Mouse (Mus musculus) liver, adult 2 months (tissue): Measurements from ENCODE around the gene Atxn7. TPM values are rescaled to one million over a fixed set of nuclear protein-coding genes. Genes with fewer than 3 reads are reported as not detected.

Experiments used
- DNase-seq: peaks from one replicate; pipeline ENCODE4 v3.0.0-alpha.2; 2011; ENCODE audit warnings: low read depth, low spot score; ENCODE audit errors: extremely low read depth
- H3K27ac ChIP-seq: fragments of 200-500 bp; replicated peaks from 2 replicates; pipeline ENCODE4 v1.5.1; 2012; ENCODE audit warnings: low read depth, mild to moderate bottlenecking, control low read depth, inconsistent platforms, low read length; ENCODE audit not compliant: insufficient read depth
- H3K27me3 ChIP-seq: fragments of 200-500 bp; 2 replicates; pipeline ENCODE4 v1.6.1; 2012; ENCODE audit warnings: mild to moderate bottlenecking, moderate library complexity, low read length, inconsistent platforms; ENCODE audit not compliant: control insufficient read depth, insufficient read depth
- H3K36me3 ChIP-seq: fragments of 200-500 bp; 2 replicates; pipeline ENCODE4 v1.6.1; 2012; ENCODE audit warnings: low read length, inconsistent platforms; ENCODE audit not compliant: control insufficient read depth, insufficient read depth
- H3K4me1 ChIP-seq: fragments of 200-500 bp; 2 replicates; pipeline ENCODE4 v1.6.1; 2011; ENCODE audit warnings: low read length; ENCODE audit not compliant: control insufficient read depth, insufficient read depth
- H3K4me3 ChIP-seq: fragments of 200-500 bp; 2 replicates; pipeline ENCODE4 v1.5.1; 2011; ENCODE audit warnings: low read depth, mild to moderate bottlenecking, control low read depth, low read length, moderate library complexity; ENCODE audit not compliant: insufficient read depth
- H3K79me2 ChIP-seq: fragments of 200-500 bp; 2 replicates; pipeline ENCODE4 v1.6.1; 2012; ENCODE audit warnings: inconsistent platforms, mild to moderate bottlenecking, low read length, moderate library complexity; ENCODE audit not compliant: control insufficient read depth, insufficient read depth
- H3K9ac ChIP-seq: fragments of 200-500 bp; 2 replicates; pipeline ENCODE4 v1.6.1; 2012; ENCODE audit warnings: low read depth, mild to moderate bottlenecking, control low read depth, inconsistent platforms, low read length
- CTCF ChIP-seq: fragments of 200-500 bp; IDR thresholded peaks from 2 replicates; pipeline ENCODE4 v1.5.1; 2011; ENCODE audit warnings: low read depth, low read length, control low read depth
- POLR2A ChIP-seq: fragments of 200-500 bp; IDR thresholded peaks from 2 replicates; pipeline ENCODE4 v1.6.1; 2011; ENCODE audit warnings: low read length, control low read depth; ENCODE audit not compliant: insufficient read depth; ENCODE audit errors: extremely low read depth
- WGBS: fragments of 180-500 bp; shearing (Covaris S2); methylation state at CpG from one replicate; pipeline ENCODE4 v1.1.7; 2018; 5-methylcytosine and 5-hydroxymethylcytosine counted together
- polyA plus RNA-seq: library from polyadenylated mRNA; depleted of rRNA; stranded (reverse); fragments of >200 nt; gene quantifications from 2 replicates; pipeline ENCODE4 v1.2.3, GENCODE M21; 2012
- total RNA-seq: library from RNA; depleted of rRNA; stranded (reverse); fragments of >200 nt; gene quantifications from 2 replicates; pipeline ENCODE4 v1.2.3, GENCODE M21; 2014

Gene Atxn7
- total and polyA plus RNA-seq, 2 experiments, result 13.2 to 16.8 TPM

DNA sequence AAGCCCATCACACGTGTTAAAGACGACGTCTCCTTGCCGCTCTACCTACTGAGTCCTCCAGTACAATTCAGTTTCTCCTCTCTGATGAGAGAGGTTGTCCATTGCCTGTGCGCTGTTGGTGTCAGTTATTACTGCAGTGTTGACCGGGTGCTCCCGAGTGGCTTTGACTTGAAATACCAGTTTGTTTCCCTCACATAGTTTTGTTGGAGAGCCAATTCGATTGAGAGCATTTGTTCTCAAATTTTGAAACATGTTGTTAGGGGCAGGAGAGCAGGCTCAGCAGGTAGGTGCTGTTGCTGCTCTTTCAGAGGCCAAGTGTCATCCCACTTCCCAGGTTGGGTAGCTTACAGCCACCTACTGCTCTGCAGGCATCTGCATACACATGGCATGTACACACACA, 122.6 kb downstream of the Atxn7 start:
- H3K9ac ChIP-seq, result no peak overlapping the region
- no peak overlapping the region for H3K27ac ChIP-seq
- WGBS, result 93% methylated on average over 8 of the region's 8 CpGs
- DNase-seq, result no peak
- TF ChIP-seq CTCF, result no peak
- no peak for TF ChIP-seq POLR2A
- H3K79me2 ChIP-seq, result peaks cover 19% of the 10 kb centered on the region
- H3K4me3 ChIP-seq, result no peak overlapping the region
- 0 out of 2 replicates have a peak, but pooled peaks cover 4% of the 10 kb centered on the region for H3K4me1 ChIP-seq
- H3K27me3 ChIP-seq, result no peaks in the 10 kb centered on the region
- peaks cover 23% of the 10 kb centered on the region for H3K36me3 ChIP-seq

- no peaks in the 10 kb centered on the region for H3K27me3 ChIP-seq
- no peak overlapping the region for H3K4me3 ChIP-seq
- H3K79me2 ChIP-seq, result peaks cover 13% of the 10 kb centered on the region
- no peak for DNase-seq
- 63% methylated on average over 4 of the region's 4 CpGs for WGBS
- H3K9ac ChIP-seq, result no peak overlapping the region
- peaks cover 39% of the 10 kb centered on the region for H3K36me3 ChIP-seq
- TF ChIP-seq CTCF, result no peak
- no peak for TF ChIP-seq POLR2A
- H3K4me1 ChIP-seq, result 0 out of 2 replicates have a peak, but pooled peaks cover 2% of the 10 kb centered on the region
- no peak overlapping the region for H3K27ac ChIP-seq
Measured at GRCm38 (mm10) chr14:14086711-14087263, 125.5 kb downstream of the Atxn7 start.

DNA sequence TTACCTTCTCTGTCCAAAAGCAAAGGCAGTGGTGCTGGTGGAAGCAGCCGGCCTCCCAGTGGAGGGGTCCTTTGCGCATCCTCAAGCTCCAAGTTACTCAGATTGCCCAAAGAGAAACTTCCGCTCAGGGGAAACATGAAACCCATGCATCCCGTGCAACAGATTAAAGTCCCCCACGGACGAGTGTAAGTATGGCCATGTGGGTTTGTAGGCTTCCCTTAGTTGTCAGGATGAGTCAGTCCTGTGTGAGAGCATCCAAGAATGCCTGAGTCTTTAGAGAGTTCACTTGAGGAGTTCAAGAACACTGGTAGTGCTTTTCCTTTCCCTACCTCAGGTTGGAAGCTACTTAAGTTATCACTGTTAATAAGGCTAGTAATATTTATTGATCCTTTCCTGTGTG, 126.1 kb downstream of the Atxn7 start:
- Histone ChIP-seq H3K36me3 (peaks cover 42% of the 10 kb centered on the region), H3K79me2 (peaks cover 12% of the 10 kb centered on the region; the same call in 1 of the 2 replicates), H3K4me1 (0 out of 2 replicates have a peak, but pooled peaks cover 2% of the 10 kb centered on the region), H3K4me3 (no peak overlapping the region), H3K27ac (no peak overlapping the region), H3K9ac (no peak overlapping the region), H3K27me3 (no peaks in the 10 kb centered on the region)
- WGBS, result 90% methylated on average over 6 of the region's 6 CpGs
- no peak for TF ChIP-seq CTCF
- no peak for TF ChIP-seq POLR2A
- DNase-seq, result no peak

DNA sequence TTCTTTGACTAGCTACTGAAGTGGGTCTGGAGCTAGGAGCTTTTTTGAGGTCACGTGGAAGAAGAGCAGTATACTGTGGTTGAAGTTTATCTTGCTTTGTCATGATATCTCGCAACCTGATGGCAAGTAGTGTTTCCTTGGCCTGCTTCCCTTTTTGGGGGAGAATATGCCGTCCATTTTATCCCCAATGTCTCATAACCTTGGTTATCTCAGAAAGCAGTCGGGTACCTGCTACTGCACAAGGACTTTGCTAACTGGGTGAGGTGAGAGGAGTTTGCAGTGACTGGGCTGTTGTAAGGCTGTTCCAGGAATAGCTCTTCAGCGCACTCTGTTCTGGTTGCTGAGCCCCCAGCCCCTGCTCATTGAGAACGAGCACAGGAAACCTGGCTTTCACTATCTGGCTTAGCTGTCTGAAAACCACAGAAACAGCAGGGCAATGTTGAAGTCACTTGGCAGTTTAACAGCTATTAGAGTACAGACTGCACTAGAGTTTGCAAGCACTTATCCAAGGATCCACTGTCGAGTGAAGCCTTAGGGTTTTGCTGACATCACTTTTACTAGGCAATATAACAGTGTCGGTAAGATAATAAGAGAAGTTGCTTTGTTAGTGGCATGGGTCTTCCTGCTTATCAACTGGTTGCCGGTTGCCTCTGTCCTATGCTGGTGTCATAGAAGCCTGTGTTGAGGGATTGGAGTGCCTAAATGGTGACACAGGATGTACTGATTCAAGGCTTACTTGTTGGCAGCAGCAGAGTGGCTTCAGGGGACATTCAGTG, 127.0 kb downstream of the Atxn7 start:
- Histone ChIP-seq H3K4me1 (0 out of 2 replicates have a peak, but pooled peaks cover 2% of the 10 kb centered on the region), H3K27ac (no peak overlapping the region), H3K4me3 (no peak overlapping the region), H3K79me2 (peaks cover 12% of the 10 kb centered on the region; the same call in 1 of the 2 replicates), H3K9ac (no peak overlapping the region), H3K27me3 (no peaks in the 10 kb centered on the region), H3K36me3 (peaks cover 42% of the 10 kb centered on the region)
- WGBS, result 78% methylated on average over 9 of the region's 9 CpGs
- TF ChIP-seq CTCF (no peak), POLR2A (no peak)
- no peak for DNase-seq

GRCm38 (mm10) chr14:14090571-14090970, 129.3 kb downstream of the Atxn7 start:
- Histone ChIP-seq H3K79me2 (peaks cover 4% of the 10 kb centered on the region; the same call in 1 of the 2 replicates), H3K9ac (no peak overlapping the region), H3K27me3 (no peaks in the 10 kb centered on the region), H3K36me3 (peaks cover 42% of the 10 kb centered on the region), H3K4me1 (no peaks in the 10 kb centered on the region), H3K27ac (no peak overlapping the region), H3K4me3 (no peak overlapping the region)
- no peak for DNase-seq
- WGBS, result 93% methylated on average over 6 of the region's 6 CpGs
- TF ChIP-seq POLR2A, result no peak
- no peak for TF ChIP-seq CTCF
